Mouse (Mus musculus) limb, embryonic 10.5 days (tissue): ENCODE results near the gene Trappc5. TPM values are rescaled to one million over a fixed set of nuclear protein-coding genes. Genes with fewer than 3 reads are reported as not detected.

Experiments
- DNase-seq: peaks from one replicate; pipeline ENCODE4 v3.0.0-alpha.2; 2017; ENCODE audit warnings: low spot score
- H3K27ac ChIP-seq: fragments of 300-500 bp; sonication (generic); 2 replicates; pipeline ENCODE4 v1.5.1; 2016; ENCODE audit warnings: mild to moderate bottlenecking
- H3K27me3 ChIP-seq: fragments of 300-500 bp; sonication (generic); 2 replicates; pipeline ENCODE4 v1.6.1; 2016; ENCODE audit warnings: low read depth, mild to moderate bottlenecking; ENCODE audit not compliant: poor library complexity, severe bottlenecking
- H3K36me3 ChIP-seq: fragments of 300-500 bp; sonication (generic); 2 replicates; pipeline ENCODE4 v1.6.1; 2016; ENCODE audit warnings: mild to moderate bottlenecking, moderate library complexity
- H3K4me1 ChIP-seq: fragments of 300-500 bp; sonication (generic); 2 replicates; pipeline ENCODE4 v1.6.1; 2016
- H3K4me3 ChIP-seq: fragments of 300-500 bp; sonication (generic); 2 replicates; pipeline ENCODE4 v1.5.1; 2016; ENCODE audit warnings: mild to moderate bottlenecking, moderate library complexity
- H3K9me3 ChIP-seq: fragments of 300-500 bp; sonication (generic); replicated peaks from 2 replicates; pipeline ENCODE4 v1.6.1; 2016; ENCODE audit warnings: mild to moderate bottlenecking
- WGBS: fragments of 180-500 bp; shearing (Covaris S2); methylation state at CpG from one replicate; pipeline ENCODE4 v1.1.7; 2016; 5-methylcytosine and 5-hydroxymethylcytosine counted together
- polyA plus RNA-seq: library from polyadenylated mRNA; unstranded; fragments of >200 nt; fragmentation: Nextera tagmentation; extraction: Ambion mirVana; gene quantifications from 2 replicates; pipeline ENCODE4 v1.2.1, GENCODE M21; 2016

The Trappc5 gene
- polyA plus RNA-seq, 1 experiment from 2014 or later = 46.0 TPM

DNA sequence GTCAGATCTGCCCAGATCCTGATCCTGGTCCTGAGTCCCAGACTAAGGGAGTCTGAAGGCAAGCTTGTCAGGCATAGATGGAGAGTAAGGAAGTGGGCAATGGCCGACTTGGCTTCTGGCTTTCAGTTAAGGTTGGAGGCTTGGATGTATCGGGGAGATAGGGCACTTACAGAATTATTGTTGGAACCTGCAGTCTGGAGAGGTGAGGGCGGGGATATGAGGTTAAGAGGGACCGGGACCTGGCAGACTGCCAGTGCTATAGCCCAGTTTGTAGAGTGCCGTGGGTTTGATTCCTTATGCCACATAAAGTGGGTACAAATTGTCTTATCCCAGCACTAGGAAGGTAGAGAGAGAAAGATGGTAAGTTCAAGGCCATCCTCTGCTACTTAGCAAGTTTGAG lies 3.6 kb downstream of the Trappc5 start:
- Histone ChIP-seq H3K9me3 (no peaks in the 10 kb centered on the region; the same call in 1 of the 2 replicates), H3K4me1 (peaks cover 10% of the 10 kb centered on the region), H3K27me3 (no peaks in the 10 kb centered on the region), H3K4me3 (no peak overlapping the region), H3K36me3 (peaks cover 51% of the 10 kb centered on the region), H3K27ac (no peak overlapping the region)
- WGBS = 92% methylated on average over 5 of the region's 5 CpGs
- DNase-seq = no peak

DNA sequence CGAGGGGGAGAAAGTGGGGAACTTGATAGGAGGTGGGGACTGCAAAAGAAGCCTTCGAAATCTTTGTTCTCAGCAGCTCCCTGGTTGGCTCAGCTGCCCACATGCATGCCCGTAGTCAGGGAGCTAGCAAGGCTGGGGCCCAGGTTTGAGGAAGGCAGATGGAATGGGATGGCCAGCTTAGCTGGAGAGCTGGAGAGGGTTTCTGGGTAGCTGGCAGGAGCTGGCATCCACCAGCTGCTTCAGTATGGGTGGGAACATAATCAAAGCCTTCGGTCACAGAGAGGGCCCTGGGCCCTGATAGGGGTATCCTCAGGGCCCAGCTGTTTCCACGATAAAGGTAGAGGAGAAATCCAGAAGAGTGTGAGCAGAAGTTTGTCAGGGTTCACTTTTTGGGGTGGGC lies 6.3 kb downstream of the Trappc5 start:
- no peaks in the 10 kb centered on the region for H3K27me3 ChIP-seq
- H3K27ac ChIP-seq = no peak overlapping the region
- DNase-seq = no peak
- peaks cover 7% of the 10 kb centered on the region for H3K4me1 ChIP-seq
- H3K4me3 ChIP-seq = no peak overlapping the region
- H3K36me3 ChIP-seq = peaks cover 51% of the 10 kb centered on the region
- no peaks in the 10 kb centered on the region; the same call in 1 of the 2 replicates for H3K9me3 ChIP-seq
- WGBS = 89% methylated on average over 5 of the region's 5 CpGs

DNA sequence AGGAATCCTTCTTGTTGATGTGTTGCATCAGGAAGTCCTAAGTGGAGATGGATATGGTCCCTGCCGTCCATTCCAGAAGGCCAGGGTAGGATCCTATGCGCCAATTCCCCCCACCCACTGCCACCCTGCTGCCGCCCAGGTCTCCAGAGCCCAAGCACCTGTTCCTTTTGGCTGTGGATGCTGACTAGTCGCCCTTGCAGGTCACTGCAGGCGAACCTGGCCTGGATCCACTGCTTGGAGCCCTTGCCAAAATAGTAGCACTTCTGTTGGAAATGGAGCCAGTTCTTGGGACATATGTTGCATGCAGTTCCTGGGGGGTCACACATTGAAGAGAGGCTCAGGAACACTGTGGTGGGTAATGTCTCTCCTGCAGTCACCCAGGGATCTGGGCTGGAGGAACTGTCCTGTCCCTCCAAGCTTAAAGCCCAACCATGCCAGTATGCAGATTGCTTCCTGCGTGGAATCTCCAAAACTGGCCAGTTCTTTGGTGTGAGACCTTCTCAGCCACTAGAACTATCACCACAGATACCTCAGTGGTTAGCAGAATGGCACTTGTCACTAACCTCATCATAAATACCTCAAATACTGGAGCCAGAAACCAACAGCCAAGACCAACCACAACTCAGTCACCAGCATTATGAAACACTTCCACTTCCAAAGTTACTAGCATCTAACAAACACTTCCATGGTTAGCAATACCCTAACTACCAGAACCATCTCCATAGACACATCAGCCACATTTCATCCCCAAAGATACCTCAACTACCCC lies 7.5 kb downstream of the Trappc5 start:
- 75% methylated on average over 6 of the region's 6 CpGs for WGBS

DNA sequence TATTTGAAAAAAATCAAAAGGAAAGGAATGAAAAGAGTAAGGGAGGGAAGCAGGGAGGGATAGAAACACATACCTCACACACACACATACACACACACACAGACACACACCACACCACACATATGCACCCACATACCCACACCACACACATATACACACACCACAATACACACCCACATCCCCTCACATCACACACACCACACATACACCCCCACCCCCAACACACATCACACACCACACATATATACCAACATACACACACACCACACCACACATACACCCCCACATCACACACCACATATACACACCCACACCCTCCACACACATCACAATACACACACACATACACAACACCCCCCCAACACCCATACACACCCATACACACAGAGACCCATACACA lies 8.4 kb downstream of the Trappc5 start:
- Histone ChIP-seq H3K27me3 (no peaks in the 10 kb centered on the region), H3K4me1 (no peaks in the 10 kb centered on the region), H3K27ac (no peak overlapping the region), H3K4me3 (no peak overlapping the region), H3K36me3 (peaks cover 39% of the 10 kb centered on the region), H3K9me3 (no peaks in the 10 kb centered on the region)
- no peak for DNase-seq

More for the DNA sequence above, 7.5 kb downstream of the Trappc5 start:
- no peaks in the 10 kb centered on the region for H3K4me1 ChIP-seq
- H3K27me3 ChIP-seq = no peaks in the 10 kb centered on the region
- no peak for DNase-seq
- no peaks in the 10 kb centered on the region; the same call in 1 of the 2 replicates for H3K9me3 ChIP-seq
- H3K36me3 ChIP-seq = peaks cover 49% of the 10 kb centered on the region
- H3K4me3 ChIP-seq = no peak overlapping the region
- H3K27ac ChIP-seq = no peak overlapping the region

DNA sequence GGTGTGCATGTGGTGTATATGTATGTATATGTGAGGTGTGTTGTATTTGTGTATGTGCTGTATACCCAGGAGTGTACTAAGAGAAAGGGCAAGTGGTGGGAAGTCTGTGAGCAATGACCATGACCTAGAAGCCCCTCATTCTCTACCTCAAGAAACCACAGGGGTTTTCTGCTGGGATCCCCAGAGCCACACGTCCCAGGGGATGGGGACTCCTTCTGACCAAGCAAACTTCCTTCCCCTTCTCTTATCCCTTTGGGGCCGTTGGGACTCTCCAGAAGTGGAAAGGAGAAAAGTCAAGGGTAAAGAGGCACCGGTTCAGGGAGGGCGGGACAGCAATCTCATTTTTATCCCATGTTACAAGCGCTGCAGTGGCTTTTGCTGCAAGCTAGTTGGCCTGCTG lies 9.3 kb downstream of the Trappc5 start:
- Histone ChIP-seq H3K36me3 (peaks cover 31% of the 10 kb centered on the region), H3K27me3 (no peaks in the 10 kb centered on the region), H3K27ac (no peak overlapping the region), H3K4me1 (no peaks in the 10 kb centered on the region), H3K9me3 (no peaks in the 10 kb centered on the region), H3K4me3 (no peak overlapping the region)
- DNase-seq = no peak
- 69% methylated on average over 5 of the region's 5 CpGs for WGBS

DNA sequence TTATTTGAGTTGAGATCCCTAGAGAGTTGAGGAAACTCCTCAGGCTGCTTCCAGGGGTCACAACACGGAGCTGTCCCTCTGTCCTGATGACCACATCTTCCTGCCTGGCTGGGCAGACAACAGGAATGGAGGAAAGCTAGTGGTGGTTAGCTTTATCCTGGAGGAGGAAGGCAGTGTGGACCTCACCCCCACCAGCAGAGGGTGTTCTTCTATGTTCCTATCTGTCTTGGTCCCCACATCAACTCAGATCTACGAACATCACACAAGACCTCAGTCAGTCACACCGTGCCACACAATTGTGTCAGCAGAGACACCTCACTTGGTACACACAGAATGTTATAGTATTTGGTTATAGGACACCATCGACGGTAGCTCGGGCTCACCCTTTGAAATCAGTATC lies 11.4 kb downstream of the Trappc5 start:
- no peaks in the 10 kb centered on the region for H3K27me3 ChIP-seq
- H3K4me3 ChIP-seq = no peak overlapping the region
- H3K36me3 ChIP-seq = peaks cover 9% of the 10 kb centered on the region
- WGBS = 78% methylated on average over 6 of the region's 6 CpGs
- no peak for DNase-seq
- H3K27ac ChIP-seq = no peak overlapping the region
- no peaks in the 10 kb centered on the region for H3K9me3 ChIP-seq
- no peaks in the 10 kb centered on the region for H3K4me1 ChIP-seq

DNA sequence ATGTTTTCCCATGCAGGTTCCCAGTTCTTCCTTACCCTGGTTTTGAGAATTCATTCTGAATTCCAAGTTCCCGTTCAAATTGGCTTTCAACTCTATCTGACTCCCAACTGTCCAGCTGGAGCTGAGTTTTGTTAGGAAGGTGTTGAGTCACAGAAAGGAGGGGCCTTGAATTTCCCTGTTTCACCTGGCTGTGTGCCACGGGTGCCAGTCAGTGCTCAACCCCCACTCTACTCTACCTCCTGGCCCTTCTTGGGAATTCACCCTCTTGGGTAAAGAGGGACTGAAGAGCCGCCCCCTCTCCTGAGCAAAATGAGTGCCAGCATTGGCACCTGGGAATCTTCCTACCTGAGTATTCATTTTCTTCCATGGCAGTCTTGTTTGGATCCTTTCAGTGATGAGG lies 14.7 kb downstream of the Trappc5 start:
- Histone ChIP-seq H3K36me3 (no peaks in the 10 kb centered on the region), H3K4me1 (no peaks in the 10 kb centered on the region), H3K4me3 (no peak overlapping the region), H3K27ac (no peak overlapping the region), H3K9me3 (no peaks in the 10 kb centered on the region), H3K27me3 (no peaks in the 10 kb centered on the region)
- no peak for DNase-seq
- WGBS = 83% methylated on average over 3 of the region's 3 CpGs

DNA sequence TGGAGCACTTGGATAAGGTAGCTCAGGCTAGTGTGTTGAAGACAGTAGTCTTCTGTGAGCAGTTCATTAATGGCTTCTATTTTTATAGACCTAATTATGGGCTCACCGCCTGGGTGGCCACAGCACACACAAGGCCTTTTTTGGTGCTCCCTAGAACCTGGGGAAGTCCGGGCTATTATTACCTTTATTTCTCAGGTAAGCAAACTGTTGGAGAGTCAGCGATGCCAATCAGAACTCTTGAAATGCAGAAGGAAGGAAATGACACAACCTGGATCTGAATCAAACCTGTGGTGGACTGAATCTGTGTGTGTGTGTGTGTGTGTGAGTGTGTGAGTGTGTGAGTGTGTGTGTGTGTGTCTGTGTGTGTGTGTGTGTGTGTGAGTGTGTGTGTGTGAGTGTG lies 18.0 kb downstream of the Trappc5 start, which contains the start of gene Fcer2a:
TSS of gene Fcer2a (minus strand) at position 55 of the 400 bp plus-strand sequence.
- 87% methylated on average over 3 of the region's 3 CpGs for WGBS

DNA sequence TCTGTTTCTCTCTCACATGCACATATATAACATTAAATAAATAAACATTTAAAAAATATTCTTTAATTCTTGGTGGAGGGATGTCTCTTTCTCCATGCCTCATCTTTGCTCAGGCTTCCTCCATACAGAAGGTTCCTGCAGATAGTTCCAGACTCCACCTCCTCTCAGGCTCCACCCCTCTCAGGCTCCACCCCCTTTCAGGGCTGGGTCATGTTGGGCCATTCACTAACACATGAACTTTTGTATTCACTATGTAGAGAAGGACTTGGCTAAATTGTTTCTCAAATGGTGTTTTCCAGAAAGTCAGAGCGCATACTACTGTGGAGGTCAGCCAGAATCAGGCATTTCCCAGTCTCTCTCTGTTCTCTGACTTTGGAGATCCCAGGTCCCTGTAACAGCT lies 25.4 kb downstream of the Trappc5 start:
- no peak overlapping the region for H3K4me3 ChIP-seq
- 95% methylated on average over 1 of the region's 1 CpGs for WGBS
- H3K4me1 ChIP-seq = no peaks in the 10 kb centered on the region
- no peaks in the 10 kb centered on the region for H3K36me3 ChIP-seq
- H3K27me3 ChIP-seq = no peaks in the 10 kb centered on the region
- H3K27ac ChIP-seq = no peak overlapping the region
- DNase-seq = no peak
- H3K9me3 ChIP-seq = no peaks in the 10 kb centered on the region

More for the DNA sequence above, 18.0 kb downstream of the Trappc5 start, which contains the start of gene Fcer2a:
- H3K4me3 ChIP-seq = no peak within 1 kb of the TSS
- no peaks in the 10 kb centered on the region for H3K27me3 ChIP-seq
- H3K27ac ChIP-seq = no peak within 1 kb of the TSS
- H3K9me3 ChIP-seq = no peaks in the 10 kb centered on the region
- no peaks in the 10 kb centered on the region for H3K4me1 ChIP-seq
- no peaks in the 10 kb centered on the region for H3K36me3 ChIP-seq
- DNase-seq = no peak

DNA sequence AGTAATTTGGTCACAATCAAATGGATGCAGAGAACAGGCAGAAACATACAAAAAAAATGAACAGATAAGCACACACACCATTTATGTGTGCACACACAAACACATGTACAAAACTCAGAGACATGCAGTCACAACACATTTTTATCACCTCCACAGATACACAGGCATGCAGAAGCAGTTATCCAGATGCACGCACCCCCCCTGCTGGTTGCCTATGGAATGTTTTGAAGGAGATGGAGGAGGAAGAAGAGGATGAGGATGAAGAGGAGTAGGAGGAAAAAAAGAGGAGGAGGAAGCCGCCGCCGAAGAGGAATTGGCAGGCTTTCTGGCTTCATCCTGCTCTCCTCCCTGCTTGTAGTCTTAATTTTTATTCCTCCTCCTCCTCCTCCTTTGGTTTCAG lies 29.6 kb downstream of the Trappc5 start:
- Histone ChIP-seq H3K4me1 (no peaks in the 10 kb centered on the region), H3K9me3 (no peaks in the 10 kb centered on the region), H3K27me3 (no peaks in the 10 kb centered on the region), H3K27ac (no peak overlapping the region), H3K4me3 (no peak overlapping the region), H3K36me3 (no peaks in the 10 kb centered on the region)
- no peak for DNase-seq
- 68% methylated on average over 4 of the region's 4 CpGs for WGBS

DNA sequence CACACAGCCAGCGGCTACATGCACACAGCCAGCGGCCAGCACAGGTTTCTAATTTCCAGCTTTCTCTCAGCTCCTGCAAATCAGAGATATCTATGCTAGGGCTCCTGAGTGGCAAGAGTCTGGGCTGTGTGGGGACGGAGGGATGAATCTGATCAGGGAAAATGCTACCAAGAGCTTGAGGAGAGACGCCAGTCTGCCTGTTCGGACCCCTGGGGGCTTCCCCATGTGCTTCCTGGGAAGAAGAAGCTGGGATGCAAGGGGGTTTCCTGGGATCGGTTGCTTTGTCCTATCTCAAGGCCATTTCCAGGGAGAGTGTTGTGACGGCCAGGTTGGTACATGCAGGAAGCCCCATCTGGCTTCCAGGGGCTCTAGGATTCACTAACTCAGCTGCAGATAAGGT lies 31.5 kb downstream of the Trappc5 start:
- no peak overlapping the region for H3K4me3 ChIP-seq
- no peaks in the 10 kb centered on the region for H3K9me3 ChIP-seq
- no peak overlapping the region for H3K27ac ChIP-seq
- H3K4me1 ChIP-seq = no peaks in the 10 kb centered on the region
- 71% methylated on average over 7 of the region's 7 CpGs for WGBS
- H3K27me3 ChIP-seq = no peaks in the 10 kb centered on the region
- no peak for DNase-seq
- H3K36me3 ChIP-seq = no peaks in the 10 kb centered on the region

DNA sequence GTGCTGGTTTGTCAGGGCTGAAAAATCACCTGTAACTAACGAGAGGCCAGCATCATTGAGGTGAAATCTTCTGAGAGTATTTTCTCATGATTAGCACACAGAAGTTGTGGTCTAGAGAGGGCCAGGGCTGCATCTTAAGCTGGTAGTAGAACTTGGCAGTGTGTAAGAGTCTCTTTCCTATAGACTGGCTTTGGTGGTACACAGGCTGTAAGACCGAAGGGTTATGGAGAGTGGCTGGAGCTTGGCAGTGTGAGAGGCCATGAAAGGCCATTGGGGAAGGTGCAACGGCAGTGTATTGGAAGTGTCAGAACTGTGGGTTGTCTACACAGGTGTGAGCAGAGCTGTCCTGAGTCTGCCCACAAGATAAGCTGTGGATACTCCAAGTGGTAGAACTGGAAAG lies 34.2 kb downstream of the Trappc5 start:
- Histone ChIP-seq H3K36me3 (no peaks in the 10 kb centered on the region), H3K4me1 (no peaks in the 10 kb centered on the region), H3K4me3 (no peak overlapping the region), H3K9me3 (no peaks in the 10 kb centered on the region), H3K27me3 (no peaks in the 10 kb centered on the region), H3K27ac (no peak overlapping the region)
- DNase-seq = no peak
- whole genome bisulfite sequencing = 89% methylated on average over 3 of the region's 3 CpGs

DNA sequence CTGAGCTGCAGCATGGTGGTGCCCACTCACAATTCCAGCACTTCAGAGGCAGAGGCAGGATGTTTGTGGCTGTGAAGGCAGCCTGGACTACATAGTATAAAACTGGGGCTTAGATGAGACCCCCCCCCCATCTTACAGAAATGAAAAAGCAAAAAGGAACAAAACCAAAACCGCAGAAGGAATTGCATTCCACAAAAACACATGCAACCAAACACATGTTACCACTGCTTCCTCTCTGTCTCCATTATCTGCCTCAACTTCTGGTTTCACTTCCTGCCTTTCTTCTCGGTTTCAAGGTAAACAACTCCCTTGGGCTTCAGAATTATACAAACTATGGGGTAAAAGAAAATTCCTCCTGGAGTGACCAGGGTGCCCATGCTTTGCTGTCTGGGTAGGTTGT lies 35.5 kb downstream of the Trappc5 start:
- Histone ChIP-seq H3K9me3 (no peaks in the 10 kb centered on the region), H3K4me1 (no peaks in the 10 kb centered on the region), H3K27ac (no peak overlapping the region), H3K4me3 (no peak overlapping the region), H3K27me3 (no peaks in the 10 kb centered on the region), H3K36me3 (no peaks in the 10 kb centered on the region)
- WGBS = 63% methylated on average over 2 of the region's 2 CpGs
- DNase-seq = no peak
